In genomic region chr5:32038994-32039393, GRCm38 (mm10) we compare ENCODE assay signal across 18 mouse cellular contexts.
DNase-seq lines count a peak whose midpoint lies in the region; ATAC-seq lines count a peak whose summit lies in the region.
"Had no signal": no experiment of that assay in that cellular context is flagged by ENCODE, and none has a peak within 500 bp of the region (broad histone marks: within the 10 kb centered on the region; RNA-seq: fewer than 3 reads in every experiment).

No protein-coding gene starts in this region.

- H3K36me3 ChIP-seq in heart, embryonic 11.5 days (ENCODE audit: control insufficient read depth, insufficient read depth, low read length), result no peaks in the 10 kb centered on the region
- H3K36me3 ChIP-seq: embryonic facial prominence, embryonic 10.5 days; forebrain, embryonic 15.5 days; heart, embryonic 12.5 days; hindbrain, embryonic 10.5 days; intestine, embryonic 15.5 days had no signal

- H3K4me3 ChIP-seq in heart, embryonic 11.5 days (ENCODE audit: low read depth, low read length), result no peak overlapping the region
- H3K4me3 ChIP-seq: embryonic facial prominence, embryonic 10.5 days; erythroblast, embryonic 14.5 days; forebrain, embryonic 15.5 days; heart, embryonic 12.5 days; hindbrain, embryonic 10.5 days; intestine, embryonic 15.5 days had no signal

- H3K9me3 ChIP-seq in heart, embryonic 11.5 days (replicated peaks; ENCODE audit: control insufficient read depth, low read length), result no peaks in the 10 kb centered on the region
- H3K9me3 ChIP-seq: embryonic facial prominence, embryonic 10.5 days; forebrain, embryonic 15.5 days; heart, embryonic 12.5 days; hindbrain, embryonic 10.5 days; intestine, embryonic 15.5 days had no signal

- H3K9ac ChIP-seq in heart, embryonic 11.5 days (ENCODE audit: low read depth, low read length), result no peak overlapping the region
- H3K9ac ChIP-seq: forebrain, embryonic 15.5 days; heart, embryonic 12.5 days; hindbrain, embryonic 14.5 days; intestine, embryonic 15.5 days had no signal

- H3K27me3 ChIP-seq in heart, embryonic 11.5 days (ENCODE audit: control insufficient read depth, insufficient read depth, low read length), result no peaks in the 10 kb centered on the region
- H3K27me3 ChIP-seq: forebrain, embryonic 15.5 days; heart, embryonic 12.5 days; intestine, embryonic 15.5 days had no signal

- H3K27ac ChIP-seq in heart, embryonic 11.5 days (ENCODE audit: low read depth, low read length), result no peak overlapping the region
- H3K27ac ChIP-seq: embryonic facial prominence, embryonic 10.5 days; forebrain, embryonic 15.5 days; hindbrain, embryonic 10.5 days; hindbrain, embryonic 14.5 days; intestine, embryonic 15.5 days had no signal

- no peak for ATAC-seq in heart, embryonic 11.5 days (replicated peaks; ENCODE audit: insufficient number of reproducible peaks, low FRiP score, low TSS enrichment)
- ATAC-seq: forebrain, embryonic 15.5 days; intestine, embryonic 15.5 days had no signal

- intact Hi-C loops in left cerebral cortex, postnatal 36 days (cut with DNase I), result loop anchor here (10.0 kb wide), 2 partner anchors 96 to 444 kb away; partner anchors contain the start of genes Fosl2 and Mrpl33

- no peak overlapping the region for H3K4me2 ChIP-seq in heart, embryonic 11.5 days
- H3K4me2 ChIP-seq: forebrain, embryonic 15.5 days; heart, embryonic 12.5 days; hindbrain, embryonic 14.5 days; intestine, embryonic 15.5 days had no signal

- H3K4me1 ChIP-seq in heart, embryonic 11.5 days (ENCODE audit: control insufficient read depth, insufficient read depth, low read length), result peaks cover 5% of the 10 kb centered on the region
- H3K4me1 ChIP-seq: forebrain, embryonic 15.5 days had no signal

- DNase-seq in heart, adult 11 months, result peak; percentile 90
- DNase-seq in 3T3-L1 (ENCODE audit: low read depth, low spot score), result peak; percentile 48
- DNase-seq in adipocyte (ENCODE audit: low spot score), result peak; percentile 55
- peak; percentile 56 for DNase-seq in skeletal muscle tissue, adult 2 months (ENCODE audit: low read depth, low spot score)
- no peak for DNase-seq in adrenal gland, postnatal 25 days
- no peak for DNase-seq in left cerebral cortex, postnatal 36 days (ENCODE audit: low spot score in 2 of 2)
- DNase-seq: adrenal gland, postnatal 10 days; cerebellum, adult 2 months; cerebellum, postnatal 10 days; kidney, adult 18-20 months had no signal

Comparison
In these comparisons a context has a peak if more than half of its experiments do, and no peak if none do; other contexts are left out.
1. DNase-seq: peak in heart, adult 11 months (single experiment), 3T3-L1 (single experiment), adipocyte (single experiment) and skeletal muscle tissue, adult 2 months (single experiment); none in adrenal gland, postnatal 25 days (single experiment) and left cerebral cortex, postnatal 36 days (0 of 2).